Mouse (Mus musculus) kidney, postnatal 0 days (tissue): ENCODE results near the gene Cyp26a1. TPM values are rescaled to one million over a fixed set of nuclear protein-coding genes. Genes with fewer than 3 reads are reported as not detected.

Experiments
- ATAC-seq: fragments of 200-750 bp; cut with Nextera tagmentation; replicated peaks from 2 replicates; pipeline ENCODE4 v1.8.0; 2017; ENCODE audit warnings: low read depth, moderate number of reproducible peaks, moderate TSS enrichment, moderate library complexity; ENCODE audit not compliant: low FRiP score
- DNase-seq: peaks from one replicate; pipeline ENCODE4 v3.0.0-alpha.2; 2016; ENCODE audit warnings: low spot score
- H3K27ac ChIP-seq: fragments of 300-500 bp; sonication (generic); 2 replicates; pipeline ENCODE4 v1.5.1; 2014; ENCODE audit warnings: mild to moderate bottlenecking
- H3K27me3 ChIP-seq: fragments of 300-500 bp; sonication (generic); 2 replicates; pipeline ENCODE4 v1.6.1; 2014; ENCODE audit warnings: low read length, mixed read lengths; ENCODE audit not compliant: insufficient read depth
- H3K36me3 ChIP-seq: fragments of 300-500 bp; sonication (generic); 2 replicates; pipeline ENCODE4 v1.6.1; 2014; ENCODE audit warnings: low read length, mixed read lengths; ENCODE audit not compliant: insufficient read depth
- H3K4me1 ChIP-seq: fragments of 300-500 bp; sonication (generic); replicated peaks from 2 replicates; pipeline ENCODE4 v1.6.1; 2014; ENCODE audit warnings: antibody characterized with exemption, low read length, mixed read lengths; ENCODE audit not compliant: insufficient read depth
- H3K4me2 ChIP-seq: fragments of 300-500 bp; sonication (generic); 2 replicates; pipeline ENCODE4 v1.6.1; 2014; ENCODE audit warnings: mild to moderate bottlenecking, low read length, moderate library complexity, mixed read lengths
- H3K4me3 ChIP-seq: fragments of 300-500 bp; sonication (generic); replicated peaks from 2 replicates; pipeline ENCODE4 v1.5.1; 2014; ENCODE audit warnings: low read depth, low read length
- H3K9ac ChIP-seq: fragments of 300-500 bp; sonication (generic); 2 replicates; pipeline ENCODE4 v1.6.1; 2014; ENCODE audit warnings: low read depth, low read length
- H3K9me3 ChIP-seq: fragments of 300-500 bp; sonication (generic); replicated peaks from 2 replicates; pipeline ENCODE4 v1.6.1; 2016; ENCODE audit warnings: low read length, inconsistent platforms, mixed read lengths
- CTCF ChIP-seq: IDR thresholded peaks from 2 replicates; pipeline ENCODE4 v1.5.1; 2016; ENCODE audit warnings: antibody characterized with exemption, low read depth, mild to moderate bottlenecking, moderate library complexity
- WGBS: fragments of 180-500 bp; shearing (Covaris S2); extraction: QIAGEN DNeasy Blood & Tissue Kit; methylation state at CpG from one replicate; pipeline ENCODE4 v1.1.7; 2014; 5-methylcytosine and 5-hydroxymethylcytosine counted together
- polyA plus RNA-seq: library from polyadenylated mRNA; unstranded; fragments of >200 nt; fragmentation: Nextera tagmentation; extraction: Ambion mirVana; gene quantifications from 2 replicates; pipeline ENCODE4 v1.2.1, GENCODE M21; 2015

The Cyp26a1 gene
- polyA plus RNA-seq, 1 experiment from 2014 or later: 2.6 TPM

GRCm38 (mm10) chr19:37705722-37706121 is 8.1 kb downstream of the Cyp26a1 start:
- 78% methylated on average over 5 of the region's 5 CpGs for WGBS
- Histone ChIP-seq H3K36me3 (no peaks in the 10 kb centered on the region), H3K4me3 (no peak overlapping the region), H3K9me3 (no peaks in the 10 kb centered on the region), H3K27me3 (peaks cover 18% of the 10 kb centered on the region), H3K4me1 (no peaks in the 10 kb centered on the region), H3K27ac (no peak overlapping the region), H3K9ac (no peak overlapping the region), H3K4me2 (no peak overlapping the region)
- no peak for TF ChIP-seq CTCF
- DNase-seq (no peak), ATAC-seq (no peak)

GRCm38 (mm10) chr19:37714681-37715080 is 17.1 kb downstream of the Cyp26a1 start:
- WGBS: 71% methylated on average over 10 of the region's 10 CpGs
- Histone ChIP-seq H3K4me1 (no peaks in the 10 kb centered on the region), H3K9ac (no peak overlapping the region), H3K4me2 (no peak overlapping the region), H3K36me3 (no peaks in the 10 kb centered on the region), H3K27me3 (no peaks in the 10 kb centered on the region), H3K9me3 (no peaks in the 10 kb centered on the region), H3K4me3 (no peak overlapping the region), H3K27ac (no peak overlapping the region)
- no peak for TF ChIP-seq CTCF
- ATAC-seq (no peak), DNase-seq (no peak)

- H3K9me3 ChIP-seq: no peaks in the 10 kb centered on the region
- no peaks in the 10 kb centered on the region for H3K27me3 ChIP-seq
- no peak overlapping the region for H3K4me3 ChIP-seq
- no peak overlapping the region for H3K27ac ChIP-seq
- ATAC-seq (no peak), DNase-seq (no peak)
- no peak for TF ChIP-seq CTCF
- H3K36me3 ChIP-seq: no peaks in the 10 kb centered on the region
- no peaks in the 10 kb centered on the region for H3K4me1 ChIP-seq
- H3K9ac ChIP-seq: no peak overlapping the region
- WGBS: 63% methylated on average over 1 of the region's 1 CpGs
- no peak overlapping the region for H3K4me2 ChIP-seq
Measured at GRCm38 (mm10) chr19:37715980-37716379, 18.4 kb downstream of the Cyp26a1 start.

GRCm38 (mm10) chr19:37716524-37717175 is 19.1 kb downstream of the Cyp26a1 start:
- Histone ChIP-seq H3K9me3 (no peaks in the 10 kb centered on the region), H3K4me2 (no peak overlapping the region), H3K4me3 (no peak overlapping the region), H3K4me1 (no peaks in the 10 kb centered on the region), H3K27me3 (no peaks in the 10 kb centered on the region), H3K9ac (no peak overlapping the region), H3K27ac (no peak overlapping the region), H3K36me3 (no peaks in the 10 kb centered on the region)
- DNase-seq: no peak
- no peak for ATAC-seq
- WGBS: 88% methylated on average over 12 of the region's 12 CpGs
- TF ChIP-seq CTCF: no peak

GRCm38 (mm10) chr19:37719166-37719565 is 21.6 kb downstream of the Cyp26a1 start:
- WGBS: 29% methylated on average over 1 of the region's 1 CpGs
- H3K9me3 ChIP-seq: no peaks in the 10 kb centered on the region
- no peak overlapping the region for H3K4me2 ChIP-seq
- no peak for TF ChIP-seq CTCF
- ATAC-seq (no peak), DNase-seq (no peak)
- H3K36me3 ChIP-seq: no peaks in the 10 kb centered on the region
- no peak overlapping the region for H3K9ac ChIP-seq
- no peaks in the 10 kb centered on the region for H3K27me3 ChIP-seq
- H3K4me3 ChIP-seq: no peak overlapping the region
- H3K27ac ChIP-seq: no peak overlapping the region
- H3K4me1 ChIP-seq: no peaks in the 10 kb centered on the region

GRCm38 (mm10) chr19:37724591-37724990 is 27.0 kb downstream of the Cyp26a1 start:
- H3K4me2 ChIP-seq: no peak overlapping the region
- DNase-seq: no peak
- H3K4me3 ChIP-seq: no peak overlapping the region
- no peaks in the 10 kb centered on the region for H3K36me3 ChIP-seq
- WGBS: 96% methylated on average over 5 of the region's 5 CpGs
- no peak for TF ChIP-seq CTCF
- no peak overlapping the region for H3K9ac ChIP-seq
- no peak overlapping the region for H3K27ac ChIP-seq
- H3K9me3 ChIP-seq: no peaks in the 10 kb centered on the region
- no peaks in the 10 kb centered on the region for H3K27me3 ChIP-seq
- H3K4me1 ChIP-seq: no peaks in the 10 kb centered on the region
- ATAC-seq: no peak

GRCm38 (mm10) chr19:37726585-37726984 is 29.0 kb downstream of the Cyp26a1 start:
- H3K9ac ChIP-seq: no peak overlapping the region
- no peak overlapping the region for H3K4me2 ChIP-seq
- H3K4me3 ChIP-seq: no peak overlapping the region
- H3K27ac ChIP-seq: no peak overlapping the region
- TF ChIP-seq CTCF: no peak
- no peaks in the 10 kb centered on the region for H3K4me1 ChIP-seq
- no peaks in the 10 kb centered on the region for H3K36me3 ChIP-seq
- no peaks in the 10 kb centered on the region for H3K27me3 ChIP-seq
- ATAC-seq (no peak), DNase-seq (no peak)
- H3K9me3 ChIP-seq: no peaks in the 10 kb centered on the region
- WGBS: 90% methylated on average over 7 of the region's 7 CpGs
